Mouse (Mus musculus) liver, postnatal 0 days (tissue): ENCODE measurements around the gene Trib2.

Source experiments
- CTCF ChIP-seq: sonication (generic); IDR thresholded peaks from 2 replicates; pipeline ENCODE4 v1.5.1; 2016; ENCODE audit warnings: antibody characterized with exemption, low read depth
- EP300 ChIP-seq: IDR thresholded peaks from 2 replicates; pipeline ENCODE4 v1.6.1; 2016; ENCODE audit warnings: antibody characterized with exemption, low read depth, mild to moderate bottlenecking

GRCm38 (mm10) chr12:15761453-15762116 is 55.1 kb downstream of the Trib2 start:
- no peak for TF ChIP-seq CTCF
- no peak for TF ChIP-seq EP300
